12 mouse cellular contexts compared by ENCODE assay signal in the genomic region with DNA sequence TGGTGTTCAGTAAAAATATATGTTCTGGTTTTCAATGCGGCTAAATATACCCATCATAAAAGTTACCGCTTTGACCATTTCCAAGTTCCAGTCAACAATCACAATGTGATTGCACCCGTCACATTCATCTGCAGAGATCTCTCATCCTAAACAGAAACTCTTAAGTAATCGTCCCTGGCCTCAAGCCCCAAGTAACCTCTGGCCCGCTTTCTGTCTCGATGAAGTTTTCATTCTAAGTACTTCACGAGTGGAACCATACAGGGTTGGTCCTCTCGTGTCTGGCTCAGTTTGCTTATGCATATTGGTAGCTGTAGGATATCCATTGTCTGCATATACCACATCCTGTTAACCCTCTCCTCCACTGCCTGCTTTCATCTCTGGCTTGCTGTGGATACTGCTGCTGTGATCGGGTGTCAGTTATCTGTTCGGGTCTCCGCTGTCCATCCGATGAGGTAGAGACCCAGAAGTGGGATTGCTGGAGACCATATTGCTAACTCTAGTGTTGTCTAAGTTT. TPM values are rescaled to one million over a fixed set of nuclear protein-coding genes. Genes with fewer than 3 reads are reported as not detected.
DNase-seq lines count a peak whose midpoint lies in the region; ATAC-seq and TF ChIP-seq lines count a peak whose summit lies in the region.
"Had no signal": no experiment of that assay in that cellular context is flagged by ENCODE, and none has a peak within 500 bp of the region (broad histone marks: within the 10 kb centered on the region; RNA-seq: fewer than 3 reads in every experiment).

No protein-coding gene starts in this region.

- no peak overlapping the region for H3K4me3 ChIP-seq in forebrain, embryonic 13.5 days
- H3K4me3 ChIP-seq in forebrain, embryonic 11.5 days (ENCODE audit: low read depth, low read length), result no peak overlapping the region
- no peak overlapping the region for H3K4me3 ChIP-seq in lung, embryonic 14.5 days (ENCODE audit: low read depth, low read length)
- H3K4me3 ChIP-seq in lung, adult 2 months (replicated peaks; ENCODE audit: extremely low read depth, low read depth, low read length), result no peak overlapping the region
- no peak overlapping the region for H3K4me3 ChIP-seq in heart, postnatal 0 days (ENCODE audit: low read depth, low read length)
- no peak overlapping the region for H3K4me3 ChIP-seq in neural tube, embryonic 15.5 days (replicated peaks)
- H3K4me3 ChIP-seq: megakaryocyte, embryonic 14.5 days had no signal

- no peak overlapping the region for H3K4me2 ChIP-seq in forebrain, embryonic 13.5 days
- no peak overlapping the region for H3K4me2 ChIP-seq in forebrain, embryonic 11.5 days (ENCODE audit: low read depth, low read length, severe bottlenecking)
- peak overlapping the region; percentile 23; the same call in 1 of the 2 replicates for H3K4me2 ChIP-seq in lung, embryonic 14.5 days
- no peak overlapping the region for H3K4me2 ChIP-seq in heart, postnatal 0 days (ENCODE audit: low read depth, low read length)
- H3K4me2 ChIP-seq in neural tube, embryonic 15.5 days, result no peak overlapping the region

- H3K9ac ChIP-seq in forebrain, embryonic 13.5 days, result no peak overlapping the region
- H3K9ac ChIP-seq in forebrain, embryonic 11.5 days (ENCODE audit: low read length), result no peak overlapping the region
- H3K9ac ChIP-seq in lung, embryonic 14.5 days, result no peak overlapping the region
- no peak overlapping the region for H3K9ac ChIP-seq in heart, postnatal 0 days (replicated peaks; ENCODE audit: low read depth, low read length)
- no peak overlapping the region for H3K9ac ChIP-seq in neural tube, embryonic 15.5 days (replicated peaks)

- H3K36me3 ChIP-seq in forebrain, embryonic 13.5 days (ENCODE audit: poor library complexity, severe bottlenecking), result peaks cover 9% of the 10 kb centered on the region
- H3K36me3 ChIP-seq in forebrain, embryonic 11.5 days (ENCODE audit: control insufficient read depth, insufficient read depth, low read length), result no peaks in the 10 kb centered on the region
- H3K36me3 ChIP-seq in lung, embryonic 14.5 days (ENCODE audit: insufficient read depth), result no peaks in the 10 kb centered on the region
- peaks cover 23% of the 10 kb centered on the region; the same call in 1 of the 2 replicates for H3K36me3 ChIP-seq in heart, postnatal 0 days (replicated peaks; ENCODE audit: control insufficient read depth, insufficient read depth, low read length)
- H3K36me3 ChIP-seq in neural tube, embryonic 15.5 days, result no peaks in the 10 kb centered on the region

- peaks cover 78% of the 10 kb centered on the region for H3K4me1 ChIP-seq in forebrain, embryonic 13.5 days
- peaks cover 15% of the 10 kb centered on the region for H3K4me1 ChIP-seq in forebrain, embryonic 11.5 days (replicated peaks; ENCODE audit: control insufficient read depth, insufficient read depth, low read length)
- H3K4me1 ChIP-seq in lung, embryonic 14.5 days (ENCODE audit: insufficient read depth), result peaks cover 10% of the 10 kb centered on the region
- peaks cover 35% of the 10 kb centered on the region for H3K4me1 ChIP-seq in lung, adult 2 months (ENCODE audit: control insufficient read depth, insufficient read depth, low read length)
- peaks cover 59% of the 10 kb centered on the region for H3K4me1 ChIP-seq in heart, postnatal 0 days (ENCODE audit: control insufficient read depth, insufficient read depth)
- H3K4me1 ChIP-seq in neural tube, embryonic 15.5 days, result peaks cover 42% of the 10 kb centered on the region

- no peak for DNase-seq in forebrain, embryonic 11.5 days (ENCODE audit: low spot score)
- peak; percentile 44 for DNase-seq in lung, embryonic 14.5 days
- no peak for DNase-seq in lung, adult 2 months
- DNase-seq in heart, postnatal 0 days (ENCODE audit: low spot score), result no peak
- no peak for DNase-seq in adrenal gland, postnatal 36 days
- DNase-seq: cerebellum, postnatal 14 days; gastrocnemius, postnatal 10 days; right cerebral cortex, postnatal 4 days had no signal

- no peak for TF ChIP-seq POLR2A in lung, adult 2 months (IDR thresholded peaks at IDR 0.05; ENCODE audit: borderline replicate concordance, extremely low read depth, low read depth, low read length)

- no peak for TF ChIP-seq CTCF in lung, embryonic 14.5 days (IDR thresholded peaks at IDR 0.05; ENCODE audit: low read depth)
- no peak for TF ChIP-seq CTCF in lung, adult 2 months (IDR thresholded peaks at IDR 0.05; ENCODE audit: insufficient read depth, low read length)
- no peak for TF ChIP-seq CTCF in heart, postnatal 0 days (IDR thresholded peaks at IDR 0.05; ENCODE audit: low read depth)

- H3K27ac ChIP-seq in forebrain, embryonic 13.5 days, result peak overlapping the region; percentile 68
- H3K27ac ChIP-seq in forebrain, embryonic 11.5 days (ENCODE audit: low read depth, low read length), result no peak overlapping the region
- H3K27ac ChIP-seq in lung, embryonic 14.5 days (ENCODE audit: low read depth), result peak overlapping the region; percentile 73; the same call in 1 of the 2 replicates
- H3K27ac ChIP-seq in heart, postnatal 0 days (ENCODE audit: low read depth), result peak overlapping the region; percentile 75
- peak overlapping the region; percentile 54; the same call in 1 of the 2 replicates for H3K27ac ChIP-seq in neural tube, embryonic 15.5 days (replicated peaks)

- ATAC-seq in forebrain, embryonic 13.5 days, result no peak
- ATAC-seq in forebrain, embryonic 11.5 days (replicated peaks; ENCODE audit: low FRiP score), result no peak
- ATAC-seq in lung, embryonic 14.5 days (ENCODE audit: insufficient read depth), result peak; percentile 52; the same call in 1 of the 2 replicates
- ATAC-seq in heart, postnatal 0 days (ENCODE audit: insufficient read depth, low read depth), result no peak
- no peak for ATAC-seq in neural tube, embryonic 15.5 days (ENCODE audit: low FRiP score)
- no peak for ATAC-seq in monocyte, adult 5-6 weeks (replicated peaks; ENCODE audit: insufficient number of reproducible peaks, low FRiP score, low TSS enrichment, poor library complexity, severe bottlenecking)

- no peaks in the 10 kb centered on the region for H3K27me3 ChIP-seq in forebrain, embryonic 13.5 days
- H3K27me3 ChIP-seq in forebrain, embryonic 11.5 days (ENCODE audit: control insufficient read depth, insufficient read depth, low read length), result no peaks in the 10 kb centered on the region
- no peaks in the 10 kb centered on the region for H3K27me3 ChIP-seq in lung, embryonic 14.5 days (ENCODE audit: insufficient read depth, low read length)
- no peaks in the 10 kb centered on the region for H3K27me3 ChIP-seq in heart, postnatal 0 days (ENCODE audit: control insufficient read depth, insufficient read depth, low read length)
- no peaks in the 10 kb centered on the region for H3K27me3 ChIP-seq in neural tube, embryonic 15.5 days (replicated peaks)

- 72% methylated on average over 12 of the region's 12 CpGs for WGBS in forebrain, embryonic 13.5 days
- 81% methylated on average over 12 of the region's 12 CpGs for WGBS in forebrain, embryonic 11.5 days
- 38% methylated on average over 12 of the region's 12 CpGs for WGBS in lung, embryonic 14.5 days
- 26% methylated on average over 12 of the region's 12 CpGs for WGBS in lung, adult 2 months
- 52% methylated on average over 12 of the region's 12 CpGs for WGBS in heart, postnatal 0 days
- 74% methylated on average over 12 of the region's 12 CpGs for WGBS in neural tube, embryonic 15.5 days

- no peaks in the 10 kb centered on the region for H3K9me3 ChIP-seq in forebrain, embryonic 13.5 days (replicated peaks)
- no peaks in the 10 kb centered on the region for H3K9me3 ChIP-seq in forebrain, embryonic 11.5 days (ENCODE audit: control insufficient read depth, low read length)
- no peaks in the 10 kb centered on the region for H3K9me3 ChIP-seq in lung, embryonic 14.5 days (ENCODE audit: low read depth, low read length)
- no peaks in the 10 kb centered on the region for H3K9me3 ChIP-seq in heart, postnatal 0 days (replicated peaks; ENCODE audit: control insufficient read depth, low read length)
- H3K9me3 ChIP-seq in neural tube, embryonic 15.5 days (replicated peaks), result no peaks in the 10 kb centered on the region
- H3K9me3 ChIP-seq: megakaryocyte, embryonic 14.5 days had no signal

- TF ChIP-seq EP300 in heart, postnatal 0 days (IDR thresholded peaks at IDR 0.05; ENCODE audit: low read depth), result no peak

RNA-seq across cellular contexts. Expression of a gene that starts 14.2 kb away (rescaled TPM):
- polyA plus RNA-seq in forebrain, embryonic 13.5 days (2015; fragmentation: Nextera tagmentation; extraction: Ambion mirVana), result 21.3 and 22.3 TPM in 2 replicates
- polyA plus RNA-seq in forebrain, embryonic 11.5 days (2014; fragmentation: Nextera tagmentation; extraction: Ambion mirVana), result 39.8 and 43.9 TPM in 2 replicates
- 24.4 and 25.4 TPM in 2 replicates for polyA plus RNA-seq in lung, embryonic 14.5 days (2014; fragmentation: Nextera tagmentation; extraction: Ambion mirVana)
- polyA plus RNA-seq in lung, adult 2 months (2012; rRNA removed), result 150 and 153 TPM in 2 replicates
- 93.7 and 94.2 TPM in 2 replicates for total RNA-seq in heart, postnatal 0 days (2014; rRNA removed; ENCODE audit: low replicate concordance)
- polyA plus RNA-seq in heart, postnatal 0 days (2015; fragmentation: Nextera tagmentation; extraction: Ambion mirVana), result 24.5 and 28.7 TPM in 2 replicates
- 7.8 and 10.9 TPM in 2 replicates for polyA plus RNA-seq in neural tube, embryonic 15.5 days (2015; fragmentation: Nextera tagmentation; extraction: Ambion mirVana)
- 57.9 to 89.2 TPM (median 64.3 TPM) in 3 replicates for total RNA-seq in monocyte, adult 5-6 weeks (2017)
- total RNA-seq in adrenal gland, postnatal 36 days (2021), result 10 to 100 TPM; 50.3 to 76.7 TPM
